Mouse (Mus musculus): Measurements from ENCODE around the gene Gm3298. TPM values are rescaled to one million over a fixed set of nuclear protein-coding genes. Genes with fewer than 3 reads are reported as not detected.

Gene Gm3298
- polyA plus RNA-seq (2014; fragmentation: Illumina TruSeq; extraction: RNeasy Lipid Tissue Mini Kit (QIAGEN cat#74804); ENCODE audit: low read depth, low replicate concordance), result not detected

GRCm38 (mm10) chr14:5015591-5015990, at the start of gene Gm3298:
Gm3298 (plus strand) TSS chr14:5015891.

GRCm38 (mm10) chr14:4983635-4984034, 32.1 kb upstream of the Gm3298 start, which contains the start of gene Gm8297:
Gm8297 (plus strand) TSS chr14:4983935.

GRCm38 (mm10) chr14:5050329-5050728, 34.6 kb downstream of the Gm3298 start, which contains the start of gene 4930555G01Rik:
4930555G01Rik (plus strand) TSS chr14:5050629.

Other genes starting within 250 kb of the Gm3298 start
- not detected for gene Gm9602, start 239.6 kb upstream of the Gm3298 start, polyA plus RNA-seq (2014; fragmentation: Illumina TruSeq; extraction: RNeasy Lipid Tissue Mini Kit (QIAGEN cat#74804); ENCODE audit: low read depth, low replicate concordance)
- gene Gm3269, start 177.8 kb upstream of the Gm3298 start, polyA plus RNA-seq (2014; fragmentation: Illumina TruSeq; extraction: RNeasy Lipid Tissue Mini Kit (QIAGEN cat#74804); ENCODE audit: low read depth, low replicate concordance), result not detected
- not detected for gene Gm3264, start 160.3 kb upstream of the Gm3298 start, polyA plus RNA-seq (2014; fragmentation: Illumina TruSeq; extraction: RNeasy Lipid Tissue Mini Kit (QIAGEN cat#74804); ENCODE audit: low read depth, low replicate concordance)
- gene Gm3278, start 123.5 kb upstream of the Gm3298 start, polyA plus RNA-seq (2014; fragmentation: Illumina TruSeq; extraction: RNeasy Lipid Tissue Mini Kit (QIAGEN cat#74804); ENCODE audit: low read depth, low replicate concordance), result not detected
- not detected for gene Gm8297, start 32.0 kb upstream of the Gm3298 start, polyA plus RNA-seq (2014; fragmentation: Illumina TruSeq; extraction: RNeasy Lipid Tissue Mini Kit (QIAGEN cat#74804); ENCODE audit: low read depth, low replicate concordance)
- not detected for gene 4930555G01Rik, start 34.7 kb downstream of the Gm3298 start, polyA plus RNA-seq (2014; fragmentation: Illumina TruSeq; extraction: RNeasy Lipid Tissue Mini Kit (QIAGEN cat#74804); ENCODE audit: low read depth, low replicate concordance)
- not detected for gene Gm8281, start 55.1 kb downstream of the Gm3298 start, polyA plus RNA-seq (2014; fragmentation: Illumina TruSeq; extraction: RNeasy Lipid Tissue Mini Kit (QIAGEN cat#74804); ENCODE audit: low read depth, low replicate concordance)
- not detected for gene Gm8279, start 115.6 kb downstream of the Gm3298 start, polyA plus RNA-seq (2014; fragmentation: Illumina TruSeq; extraction: RNeasy Lipid Tissue Mini Kit (QIAGEN cat#74804); ENCODE audit: low read depth, low replicate concordance)
- not detected for gene Gm3317, start 148.6 kb downstream of the Gm3298 start, polyA plus RNA-seq (2014; fragmentation: Illumina TruSeq; extraction: RNeasy Lipid Tissue Mini Kit (QIAGEN cat#74804); ENCODE audit: low read depth, low replicate concordance)
- gene Gm8271, start 169.9 kb downstream of the Gm3298 start, polyA plus RNA-seq (2014; fragmentation: Illumina TruSeq; extraction: RNeasy Lipid Tissue Mini Kit (QIAGEN cat#74804); ENCODE audit: low read depth, low replicate concordance), result not detected
- gene Gm3526, start 244.7 kb downstream of the Gm3298 start, polyA plus RNA-seq (2014; fragmentation: Illumina TruSeq; extraction: RNeasy Lipid Tissue Mini Kit (QIAGEN cat#74804); ENCODE audit: low read depth, low replicate concordance), result not detected